Mouse (Mus musculus): ENCODE measurements around the gene Pygb. TPM values are rescaled to one million over a fixed set of nuclear protein-coding genes. Genes with fewer than 3 reads are reported as not detected.

The Pygb gene
- total and polyA plus RNA-seq, 3 experiments = 343 to 514 (median 448) TPM

GRCm38 (mm10) chr2:150830011-150830410, 43.5 kb downstream of the Pygb start:
- Histone ChIP-seq H3K36me3 (ENCODE audit: control insufficient read depth, insufficient read depth, low read length) (peaks cover 3% of the 10 kb centered on the region), H3K27me3 (ENCODE audit: control insufficient read depth, insufficient read depth, low read length) (no peaks in the 10 kb centered on the region), H3K4me1 (ENCODE audit: control insufficient read depth, insufficient read depth, low read length) (peaks cover 1% of the 10 kb centered on the region; the same call in 1 of the 2 replicates), H3K4me3 (no peak overlapping the region), H3K27ac (no peak overlapping the region), H3K79me2 (replicated peaks; ENCODE audit: control insufficient read depth, insufficient read depth, low read length) (no peaks in the 10 kb centered on the region), H3K9ac (ENCODE audit: low read depth, low read length) (no peak overlapping the region)
- intact Hi-C loops (cut with DNase I) = loop anchor here (5.0 kb wide), 1 partner anchor 72 kb away; the partner anchor contains the start of gene Abhd12
- TF ChIP-seq POLR2A (IDR thresholded peaks at IDR 0.05; ENCODE audit: insufficient read depth, low read depth, low read length) (no peak), CTCF (IDR thresholded peaks at IDR 0.05) (no peak), EP300 (IDR thresholded peaks at IDR 0.05; ENCODE audit: insufficient read depth, low read depth, low read length) (no peak)
- 93% methylated on average over 2 of the region's 2 CpGs for WGBS
- DNase-seq = no peak

GRCm38 (mm10) chr2:150830911-150831441, 44.4 kb downstream of the Pygb start:
- DNase-seq = no peak
- intact Hi-C loops (cut with DNase I) = loop anchor here (5.0 kb wide), 1 partner anchor 71 kb away; the partner anchor contains the start of gene Abhd12
- peak overlapping the region; percentile 23; the same call in 1 of the 2 replicates for H3K27ac ChIP-seq

GRCm38 (mm10) chr2:150832029-150832428, 45.5 kb downstream of the Pygb start:
- TF ChIP-seq EP300 (IDR thresholded peaks at IDR 0.05; ENCODE audit: insufficient read depth, low read depth, low read length) (no peak), CTCF (IDR thresholded peaks at IDR 0.05) (no peak), POLR2A (IDR thresholded peaks at IDR 0.05; ENCODE audit: insufficient read depth, low read depth, low read length) (no peak)
- intact Hi-C loops (cut with DNase I) = loop anchor here (5.0 kb wide), 1 partner anchor 70 kb away; the partner anchor contains the start of gene Abhd12
- Histone ChIP-seq H3K4me3 (no peak overlapping the region), H3K4me1 (ENCODE audit: control insufficient read depth, insufficient read depth, low read length) (no peaks in the 10 kb centered on the region), H3K9ac (ENCODE audit: low read depth, low read length) (no peak overlapping the region), H3K27me3 (ENCODE audit: control insufficient read depth, insufficient read depth, low read length) (no peaks in the 10 kb centered on the region), H3K79me2 (replicated peaks; ENCODE audit: control insufficient read depth, insufficient read depth, low read length) (no peaks in the 10 kb centered on the region), H3K36me3 (ENCODE audit: control insufficient read depth, insufficient read depth, low read length) (peaks cover 3% of the 10 kb centered on the region; the same call in 1 of the 2 replicates), H3K27ac (no peak overlapping the region)
- 68% methylated on average over 7 of the region's 7 CpGs for WGBS
- DNase-seq = peak in 1 of 2 experiments; percentile 49

More at GRCm38 (mm10) chr2:150830911-150831441, 44.4 kb downstream of the Pygb start:
- no peaks in the 10 kb centered on the region for H3K27me3 ChIP-seq (ENCODE audit: control insufficient read depth, insufficient read depth, low read length)
- H3K9ac ChIP-seq (ENCODE audit: low read depth, low read length) = no peak overlapping the region
- 83% methylated on average over 3 of the region's 3 CpGs for WGBS
- H3K36me3 ChIP-seq (ENCODE audit: control insufficient read depth, insufficient read depth, low read length) = peaks cover 3% of the 10 kb centered on the region; the same call in 1 of the 2 replicates
- H3K4me3 ChIP-seq = no peak overlapping the region
- no peak for TF ChIP-seq POLR2A (IDR thresholded peaks at IDR 0.05; ENCODE audit: insufficient read depth, low read depth, low read length)
- no peak for TF ChIP-seq CTCF (IDR thresholded peaks at IDR 0.05)
- no peak for TF ChIP-seq EP300 (IDR thresholded peaks at IDR 0.05; ENCODE audit: insufficient read depth, low read depth, low read length)
- H3K79me2 ChIP-seq (replicated peaks; ENCODE audit: control insufficient read depth, insufficient read depth, low read length) = no peaks in the 10 kb centered on the region
- peaks cover 1% of the 10 kb centered on the region; the same call in 1 of the 2 replicates for H3K4me1 ChIP-seq (ENCODE audit: control insufficient read depth, insufficient read depth, low read length)

GRCm38 (mm10) chr2:150834616-150835015, 48.1 kb downstream of the Pygb start:
- WGBS = 62% methylated on average over 7 of the region's 7 CpGs
- 0 out of 2 replicates have a peak, but pooled peaks have one; percentile 37 for TF ChIP-seq EP300 (IDR thresholded peaks at IDR 0.05; ENCODE audit: insufficient read depth, low read depth, low read length)
- TF ChIP-seq POLR2A (IDR thresholded peaks at IDR 0.05; ENCODE audit: insufficient read depth, low read depth, low read length) = no peak
- TF ChIP-seq CTCF (IDR thresholded peaks at IDR 0.05) = no peak
- intact Hi-C loops (cut with DNase I) = loop anchor here (5.0 kb wide), 1 partner anchor 68 kb away; the partner anchor contains the start of gene Abhd12
- Histone ChIP-seq H3K36me3 (ENCODE audit: control insufficient read depth, insufficient read depth, low read length) (no peaks in the 10 kb centered on the region), H3K4me3 (no peak overlapping the region), H3K27ac (no peak overlapping the region), H3K4me1 (ENCODE audit: control insufficient read depth, insufficient read depth, low read length) (no peaks in the 10 kb centered on the region; the same call in 1 of the 2 replicates), H3K9ac (ENCODE audit: low read depth, low read length) (no peak overlapping the region), H3K27me3 (ENCODE audit: control insufficient read depth, insufficient read depth, low read length) (no peaks in the 10 kb centered on the region), H3K79me2 (replicated peaks; ENCODE audit: control insufficient read depth, insufficient read depth, low read length) (no peaks in the 10 kb centered on the region)
- peak in 1 of 2 experiments; percentile 57 for DNase-seq

- no peaks in the 10 kb centered on the region for H3K36me3 ChIP-seq (ENCODE audit: control insufficient read depth, insufficient read depth, low read length)
Observed at GRCm38 (mm10) chr2:150835975-150836374, 49.4 kb downstream of the Pygb start.

GRCm38 (mm10) chr2:150836906-150837305, 50.4 kb downstream of the Pygb start:
- H3K79me2 ChIP-seq (replicated peaks; ENCODE audit: control insufficient read depth, insufficient read depth, low read length) = no peaks in the 10 kb centered on the region
- no peak overlapping the region for H3K4me3 ChIP-seq
- TF ChIP-seq EP300 (IDR thresholded peaks at IDR 0.05; ENCODE audit: insufficient read depth, low read depth, low read length) = no peak
- TF ChIP-seq CTCF (IDR thresholded peaks at IDR 0.05) = no peak
- H3K36me3 ChIP-seq (ENCODE audit: control insufficient read depth, insufficient read depth, low read length) = no peaks in the 10 kb centered on the region
- no peak overlapping the region for H3K27ac ChIP-seq
- intact Hi-C loops (cut with DNase I) = no loop called here
- peaks cover 1% of the 10 kb centered on the region; the same call in 1 of the 2 replicates for H3K4me1 ChIP-seq (ENCODE audit: control insufficient read depth, insufficient read depth, low read length)
- no peak overlapping the region for H3K9ac ChIP-seq (ENCODE audit: low read depth, low read length)
- DNase-seq = peak in 1 of 2 experiments; percentile 53
- H3K27me3 ChIP-seq (ENCODE audit: control insufficient read depth, insufficient read depth, low read length) = no peaks in the 10 kb centered on the region
- WGBS = 69% methylated on average over 15 of the region's 15 CpGs

More at GRCm38 (mm10) chr2:150835975-150836374, 49.4 kb downstream of the Pygb start:
- no peak overlapping the region for H3K27ac ChIP-seq
- no peak overlapping the region for H3K9ac ChIP-seq (ENCODE audit: low read depth, low read length)
- no peak for DNase-seq
- H3K79me2 ChIP-seq (replicated peaks; ENCODE audit: control insufficient read depth, insufficient read depth, low read length) = no peaks in the 10 kb centered on the region
- H3K4me3 ChIP-seq = no peak overlapping the region
- intact Hi-C loops (cut with DNase I) = no loop called here
- 87% methylated on average over 4 of the region's 4 CpGs for WGBS
- H3K4me1 ChIP-seq (ENCODE audit: control insufficient read depth, insufficient read depth, low read length) = peaks cover 1% of the 10 kb centered on the region; the same call in 1 of the 2 replicates
- no peaks in the 10 kb centered on the region for H3K27me3 ChIP-seq (ENCODE audit: control insufficient read depth, insufficient read depth, low read length)
- TF ChIP-seq EP300 (IDR thresholded peaks at IDR 0.05; ENCODE audit: insufficient read depth, low read depth, low read length) (no peak), CTCF (IDR thresholded peaks at IDR 0.05) (no peak), POLR2A (IDR thresholded peaks at IDR 0.05; ENCODE audit: insufficient read depth, low read depth, low read length) (no peak)

Measured in heart, adult 2 months (tissue).